Mouse (Mus musculus): ENCODE measurements at regions not wholly inside any gene's neighbourhood (a gene's known extent, or its start where the extent isn't known, plus 50 kb on each side); places are given as distances from the start of the nearest gene placed in this dataset.

DNA sequence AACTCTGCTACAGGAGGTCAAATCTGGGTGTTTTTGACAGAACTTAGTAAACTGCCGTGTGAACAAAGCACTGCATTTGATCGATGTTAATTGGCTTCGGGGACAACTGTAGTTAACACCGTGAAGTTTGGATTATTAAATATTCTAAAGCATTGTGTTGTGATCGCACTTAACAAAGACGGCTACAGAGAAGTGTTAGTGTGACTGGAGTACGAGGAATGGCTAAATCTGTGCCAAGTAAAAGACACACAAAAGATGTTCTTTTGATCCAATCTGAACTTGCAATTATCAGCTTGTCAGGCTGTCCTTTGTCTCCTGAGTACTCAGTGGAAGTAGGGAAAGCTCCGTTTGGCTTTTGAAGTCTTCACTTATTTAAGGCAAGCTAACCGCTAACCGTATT, 259.7 kb downstream of the Tmem182 start:
- DNase-seq (ENCODE audit: low spot score in 2 of 2): no peak

DNA sequence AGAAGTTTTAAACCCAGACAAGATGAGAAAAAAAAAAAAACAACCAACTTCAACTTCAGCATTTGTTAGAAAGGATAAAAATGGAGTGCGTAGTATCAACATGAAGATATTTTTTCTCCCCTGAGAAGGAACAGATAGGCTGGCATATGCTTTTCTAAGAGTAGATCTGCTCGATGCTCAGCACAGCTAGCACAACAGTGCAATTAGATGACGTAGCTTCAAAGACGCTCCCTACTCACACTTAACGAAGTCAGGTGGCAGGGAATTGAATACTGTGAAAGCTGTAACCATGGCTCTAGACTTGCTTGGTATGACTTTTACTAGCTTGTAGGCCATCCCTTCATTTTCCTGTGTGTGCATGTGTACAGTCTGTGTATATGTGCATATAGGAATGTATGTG, 299.5 kb downstream of the Tmem182 start:
- peak in 1 of 2 experiments; percentile 7 for DNase-seq (ENCODE audit: low spot score in 2 of 2)

DNA sequence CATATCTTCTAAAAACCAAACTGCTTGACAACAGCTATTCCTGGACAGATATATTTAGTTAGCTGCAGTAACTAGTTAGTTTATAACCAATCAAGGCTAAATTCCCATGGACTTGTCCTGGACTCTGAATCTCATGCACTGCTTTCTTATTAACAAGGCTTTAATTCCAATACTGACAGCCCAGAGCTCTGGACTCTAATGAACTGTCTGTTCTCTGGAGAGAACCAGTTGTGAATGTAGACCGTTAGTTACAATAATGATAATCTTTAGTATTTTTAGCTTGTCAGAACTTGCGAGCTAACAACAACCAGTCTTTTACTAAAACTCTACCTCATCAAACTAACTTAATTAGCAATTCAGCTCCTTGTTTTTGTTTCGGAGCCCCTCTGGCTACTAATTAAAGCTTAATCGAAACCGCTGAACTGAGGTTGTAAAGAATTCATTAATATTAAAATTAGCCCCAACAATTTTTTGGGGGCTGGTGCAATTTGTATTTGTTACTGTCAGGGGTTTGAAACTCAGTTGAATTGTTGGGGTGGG, 316.3 kb downstream of the Tmem182 start:
- no peak for DNase-seq (ENCODE audit: low spot score in 2 of 2)

DNA sequence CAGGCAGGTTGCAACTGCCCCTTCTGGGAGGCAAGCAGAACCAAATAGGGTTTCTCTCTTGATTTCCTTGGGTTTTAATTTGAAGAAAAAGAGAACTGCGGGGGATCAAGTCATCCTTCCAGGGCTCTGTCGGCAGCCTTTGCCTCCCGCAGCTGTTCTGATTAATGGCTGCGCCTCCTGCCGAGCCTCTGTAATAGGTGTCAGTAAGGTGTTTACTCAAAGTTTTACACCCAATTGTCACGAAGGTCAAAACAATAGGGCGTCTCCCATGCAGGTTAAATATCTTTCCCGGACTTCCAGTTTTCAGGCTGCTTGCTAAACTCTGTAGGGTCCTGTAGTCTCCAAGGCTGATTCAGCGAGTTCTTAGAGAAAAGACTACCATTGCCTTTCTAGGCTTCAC, 326.0 kb downstream of the Tmem182 start:
- no peak for DNase-seq (ENCODE audit: low spot score in 2 of 2)

GRCm38 (mm10) chr1:41133143-41133542, 327.7 kb downstream of the Tmem182 start:
- no peak for DNase-seq (ENCODE audit: low spot score in 2 of 2)

GRCm38 (mm10) chr1:41133946-41134345, 328.5 kb downstream of the Tmem182 start:
- DNase-seq (ENCODE audit: low spot score in 2 of 2): no peak

GRCm38 (mm10) chr1:41139725-41140124, 334.3 kb downstream of the Tmem182 start:
- DNase-seq (ENCODE audit: low spot score in 2 of 2): no peak

DNA sequence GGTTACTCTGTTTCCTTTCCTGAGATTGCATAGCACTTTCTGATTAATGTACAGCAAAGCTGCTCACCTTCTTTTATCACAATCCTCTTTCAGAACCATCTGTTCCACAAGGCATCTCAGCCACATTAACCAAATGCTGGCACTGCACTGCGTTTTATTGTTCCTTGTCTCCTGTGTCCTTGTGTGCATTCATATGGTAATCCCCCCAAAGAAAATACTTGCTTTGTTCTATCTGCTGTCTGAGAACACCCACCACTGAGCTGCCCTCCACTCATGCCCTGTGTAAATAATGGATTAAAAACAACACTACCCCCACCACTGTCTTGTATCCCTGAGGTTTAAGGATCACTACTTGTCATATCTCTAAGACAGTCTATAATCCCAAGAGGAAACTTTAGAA, 335.1 kb downstream of the Tmem182 start:
- DNase-seq (ENCODE audit: low spot score in 2 of 2): no peak

DNA sequence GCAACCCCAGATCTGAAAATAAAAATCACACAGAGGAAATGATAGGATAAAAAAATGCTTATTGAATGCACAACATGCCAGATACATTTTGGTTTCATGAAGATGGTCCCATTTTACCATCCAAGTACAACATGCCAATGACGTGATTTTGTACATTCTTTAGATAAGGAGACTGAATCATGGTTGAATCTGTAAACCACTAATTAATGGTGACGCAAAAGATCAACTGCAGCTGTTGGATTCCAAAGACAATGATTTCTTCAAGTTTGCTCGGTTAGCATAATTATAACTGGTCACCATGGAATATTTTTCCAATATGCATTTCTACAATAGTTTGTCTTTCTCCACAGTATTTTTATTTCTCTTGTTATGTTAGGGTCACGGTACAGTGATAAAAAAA, 336.6 kb downstream of the Tmem182 start:
- DNase-seq (ENCODE audit: low spot score in 2 of 2): no peak

GRCm38 (mm10) chr1:41152516-41152915, 347.1 kb downstream of the Tmem182 start:
- DNase-seq (ENCODE audit: low spot score in 2 of 2): peak in 1 of 2 experiments; percentile 18

DNA sequence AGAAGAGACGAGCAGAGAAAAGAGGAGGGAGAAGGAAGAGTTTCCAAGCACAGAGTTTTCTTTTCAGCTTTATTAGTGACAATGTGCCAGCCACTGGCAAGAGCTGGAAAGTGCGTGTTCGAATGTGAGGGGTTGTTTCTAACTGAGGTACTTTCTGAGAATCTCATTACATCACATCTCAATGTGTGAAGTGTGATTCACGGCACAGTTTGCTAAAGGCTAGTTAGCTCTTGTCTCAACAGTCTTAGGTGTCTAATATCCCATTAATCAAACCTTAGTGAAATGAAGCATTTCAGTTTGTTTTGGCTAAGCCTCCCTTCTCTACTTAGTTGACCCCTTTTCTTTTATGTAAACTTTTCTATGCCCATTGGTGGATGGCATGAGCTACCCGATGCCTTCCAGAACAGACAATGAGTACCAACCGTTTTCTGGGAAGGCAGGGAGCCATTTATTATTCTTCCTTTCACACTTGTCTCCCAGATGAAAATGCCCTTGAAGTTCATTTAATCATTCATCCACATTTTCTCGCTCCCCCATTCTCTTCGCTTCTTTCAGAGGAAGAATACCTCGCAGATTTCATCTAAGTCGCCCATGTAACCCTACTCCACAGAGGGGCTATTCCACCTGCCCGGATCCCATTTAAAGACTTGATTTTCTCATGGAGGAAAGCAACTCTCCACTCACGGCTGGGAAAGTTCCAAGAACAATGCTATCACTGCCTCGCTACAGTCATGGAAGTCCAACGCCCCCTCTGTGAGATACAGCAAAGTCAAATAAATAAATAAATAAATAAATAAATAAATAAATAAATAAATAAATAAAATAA, 348.0 kb downstream of the Tmem182 start:
- DNase-seq (ENCODE audit: low spot score in 2 of 2): no peak

- no peak for DNase-seq (ENCODE audit: low spot score in 2 of 2)
Measured at GRCm38 (mm10) chr1:41154198-41154597, 348.8 kb downstream of the Tmem182 start.

- DNase-seq (ENCODE audit: low spot score in 2 of 2): no peak
Measured at GRCm38 (mm10) chr1:41156946-41157345, 351.5 kb downstream of the Tmem182 start.

- peak; percentile 33 to 43 for DNase-seq (ENCODE audit: low spot score in 2 of 2)
Measured at GRCm38 (mm10) chr1:41157651-41158513, 352.5 kb downstream of the Tmem182 start.

DNA sequence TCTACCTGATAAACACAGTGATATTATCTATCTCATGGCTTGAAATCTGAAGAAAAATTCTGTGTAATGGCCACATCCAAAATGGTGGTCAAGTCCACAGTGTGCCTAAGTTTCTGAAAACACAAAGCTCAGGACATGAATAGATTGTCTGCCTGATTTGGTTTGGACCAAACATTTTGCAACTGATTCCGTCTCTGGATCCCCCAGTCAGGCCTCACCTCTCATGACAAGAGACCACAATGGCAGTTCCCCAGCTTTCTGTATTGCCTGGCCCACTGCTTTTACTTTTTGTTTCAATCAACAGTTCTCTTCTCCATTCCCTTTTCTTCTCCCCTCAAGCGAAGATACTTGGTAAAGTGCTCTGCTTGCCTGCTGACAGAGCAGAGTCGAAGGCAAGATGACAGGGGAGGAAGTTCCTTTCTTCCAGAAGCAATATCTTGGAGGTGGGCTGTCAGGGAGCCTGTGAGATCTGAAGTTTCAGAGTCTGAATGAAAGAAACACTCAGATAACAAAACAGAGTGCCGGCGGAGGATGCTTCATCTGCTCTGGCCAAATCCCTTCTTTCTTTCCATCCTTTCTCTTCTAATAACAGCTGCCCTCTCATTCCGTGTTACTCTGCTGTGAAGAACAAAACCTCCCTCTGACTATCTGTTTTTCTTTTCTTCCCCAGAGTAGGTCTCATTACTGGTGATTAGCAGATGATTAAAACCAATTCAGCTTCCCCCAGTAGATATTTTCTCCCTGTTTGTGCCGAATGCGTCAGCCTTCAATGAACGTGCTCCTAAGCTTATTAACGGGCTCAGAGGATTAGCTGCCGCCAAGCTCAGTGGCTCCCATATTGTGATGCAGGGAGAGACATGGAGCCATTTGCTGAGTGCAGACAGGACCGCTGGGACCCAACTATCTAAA, 360.7 kb downstream of the Tmem182 start:
- no peak for DNase-seq (ENCODE audit: low spot score in 2 of 2)

GRCm38 (mm10) chr1:41166787-41167420, 361.5 kb downstream of the Tmem182 start:
- no peak for DNase-seq (ENCODE audit: low spot score in 2 of 2)

- no peak for DNase-seq (ENCODE audit: low spot score in 2 of 2)
Measured at GRCm38 (mm10) chr1:41186991-41187390, 381.6 kb downstream of the Tmem182 start.

- DNase-seq (ENCODE audit: low spot score in 2 of 2): no peak
Measured at GRCm38 (mm10) chr1:41212876-41213275, 407.5 kb downstream of the Tmem182 start.

DNA sequence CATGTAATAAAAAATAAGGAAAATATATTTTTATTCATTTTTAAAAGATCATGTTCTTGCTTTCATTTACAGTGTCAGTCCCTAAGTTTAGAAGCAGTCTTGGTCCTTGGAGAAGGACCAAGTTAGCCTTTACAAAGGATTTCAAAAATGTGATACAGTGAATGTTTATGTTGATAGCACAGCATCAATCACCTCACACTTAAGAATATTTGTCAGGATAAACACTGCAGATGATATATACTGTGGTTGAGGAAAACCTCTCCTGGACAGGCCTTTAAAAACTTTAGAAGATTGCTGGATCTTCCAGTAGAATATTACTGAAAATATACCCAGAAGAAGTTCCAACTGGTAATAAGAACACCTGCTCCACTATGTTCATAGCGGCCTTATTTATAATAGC, 420.4 kb downstream of the Tmem182 start:
- no peak for DNase-seq (ENCODE audit: low spot score in 2 of 2)

DNA sequence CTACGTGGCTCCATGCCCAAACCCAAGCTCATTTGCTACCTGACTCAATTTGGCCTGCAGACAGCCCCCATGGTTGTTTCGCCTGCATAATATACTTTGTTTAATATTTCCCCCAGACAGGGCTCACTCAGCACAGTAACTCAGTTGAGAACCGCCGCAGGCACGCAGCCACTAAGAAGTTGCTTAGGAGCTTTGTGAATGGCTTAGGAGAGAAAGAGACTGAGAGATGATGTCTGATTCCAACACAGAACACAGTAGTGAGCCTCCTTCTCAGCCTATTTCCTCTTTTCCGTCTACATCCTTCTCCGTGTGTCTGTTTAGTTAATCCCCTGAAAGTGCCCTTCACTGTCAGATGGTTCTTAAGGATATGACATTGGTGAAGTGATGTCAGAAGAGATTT, 429.9 kb downstream of the Tmem182 start:
- DNase-seq (ENCODE audit: low spot score in 2 of 2): no peak

DNA sequence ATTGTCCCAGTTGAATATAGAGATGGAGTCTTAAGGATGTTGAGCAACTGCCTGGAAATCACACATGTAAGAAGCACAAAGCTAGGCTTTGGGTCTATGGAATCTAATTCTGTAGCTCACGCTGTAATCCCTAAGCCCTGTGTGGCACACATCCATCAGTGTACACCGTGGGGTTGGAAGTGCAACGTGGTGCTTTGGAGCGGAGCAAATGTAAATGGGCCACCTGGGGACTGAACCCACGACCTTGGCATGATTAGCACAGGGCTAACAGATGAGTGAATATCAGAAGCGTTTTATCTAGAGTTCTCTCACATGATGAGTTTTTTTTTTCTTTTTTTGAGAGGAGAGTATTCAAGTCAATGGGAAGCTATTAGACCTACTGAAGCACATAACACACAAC, 437.6 kb downstream of the Tmem182 start:
- no peak for DNase-seq (ENCODE audit: low spot score in 2 of 2)

Measured in frontal cortex, postnatal 10 days (tissue).